Mouse (Mus musculus) heart, postnatal 10 days (tissue): ENCODE results near the gene Mrps27. TPM values are rescaled to one million over a fixed set of nuclear protein-coding genes. Genes with fewer than 3 reads are reported as not detected.

Experiments
- DNase-seq, 2 experiments: peaks; one replicate each; pipeline ENCODE4 v3.0.0; 2021
- intact Hi-C: fragments of 180-260 bp; cut with DNase I; formaldehyde crosslinking; loops from one replicate; pipeline ENCODE4 v1.15.1; 2025
- total RNA-seq, 2 experiments: library from RNA; stranded (reverse); gene quantifications; 2 replicates each; pipeline ENCODE4 v1.2.3; 2021

The Mrps27 gene
- total RNA-seq, 2 experiments from 2014 or later = 43.8 to 47.1 TPM

- DNase-seq = no peak
- intact Hi-C loops = loop anchor here (2.0 kb wide), 1 partner anchor 42 kb away; no protein-coding TSS in a partner anchor
These were observed 72.0 kb downstream of the Mrps27 start for GRCm38 (mm10) chr13:99416601-99417000.

GRCm38 (mm10) chr13:99423581-99423980, 79.0 kb downstream of the Mrps27 start:
- DNase-seq = no peak
- intact Hi-C loops = no loop called here

GRCm38 (mm10) chr13:99433068-99434008, 88.8 kb downstream of the Mrps27 start:
- DNase-seq = no peak
- intact Hi-C loops = no loop called here

DNA sequence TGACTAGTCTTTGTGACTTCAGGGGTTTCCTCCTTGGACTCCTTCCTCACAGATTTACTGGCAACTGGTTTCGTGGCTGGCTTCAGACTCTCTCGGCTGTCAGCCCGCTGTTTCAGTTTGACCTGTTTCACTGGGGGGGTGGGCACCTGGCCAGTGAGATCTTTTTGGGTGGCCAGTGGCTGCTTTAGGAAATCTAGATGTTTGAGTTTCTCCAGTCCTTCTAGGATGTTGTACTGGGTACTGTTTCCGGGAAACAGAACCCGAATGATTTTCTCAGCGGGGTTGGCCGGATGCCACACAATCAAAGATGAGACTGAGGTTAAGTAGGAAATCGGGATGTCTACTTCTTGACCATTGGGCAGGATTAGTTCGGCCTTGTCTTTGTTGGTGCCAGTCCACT, 89.9 kb downstream of the Mrps27 start:
- intact Hi-C loops = no loop called here

GRCm38 (mm10) chr13:99437051-99437450, 92.5 kb downstream of the Mrps27 start:
- DNase-seq = no peak
- intact Hi-C loops = no loop called here

More for the DNA sequence above, 89.9 kb downstream of the Mrps27 start:
- no peak for DNase-seq

DNA sequence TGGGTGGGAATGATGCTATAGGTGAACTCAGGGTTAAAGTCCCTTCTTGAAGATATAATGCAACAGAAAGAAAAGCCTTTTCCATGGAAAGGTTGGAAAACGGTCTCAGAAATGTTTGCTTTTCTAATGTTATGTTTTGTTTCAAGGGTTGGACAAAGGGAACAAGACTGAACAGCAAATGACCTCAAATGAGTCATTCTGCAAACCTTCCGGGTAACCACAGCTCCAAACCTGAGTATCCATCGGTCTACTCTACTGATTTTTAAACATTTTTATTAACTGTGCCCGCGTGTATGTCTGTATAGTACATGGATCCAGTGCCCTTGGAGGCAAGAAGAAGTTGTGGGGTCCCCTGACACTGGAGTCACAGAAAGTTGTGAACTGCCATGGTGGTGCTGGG, 94.8 kb downstream of the Mrps27 start:
- intact Hi-C loops = no loop called here
- no peak for DNase-seq

DNA sequence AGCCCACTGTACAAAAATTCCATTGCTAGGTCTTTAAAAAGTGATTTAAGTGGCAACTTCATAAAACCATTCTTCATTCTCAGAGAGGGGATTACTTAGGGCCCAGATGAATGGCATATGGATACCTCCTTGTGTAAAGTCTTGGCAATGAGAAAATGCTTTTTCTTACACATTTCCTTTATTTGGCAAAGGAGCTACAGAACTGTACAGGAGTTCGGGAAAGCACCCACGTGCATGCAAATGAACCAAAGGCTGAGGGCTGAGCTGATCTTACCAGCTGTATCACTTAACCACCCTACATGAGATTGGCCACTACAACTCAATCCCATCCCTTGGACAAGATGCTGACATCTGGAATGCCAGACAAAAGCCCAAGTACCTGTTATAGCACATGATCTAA, 95.6 kb downstream of the Mrps27 start:
- DNase-seq = no peak
- intact Hi-C loops = no loop called here

DNA sequence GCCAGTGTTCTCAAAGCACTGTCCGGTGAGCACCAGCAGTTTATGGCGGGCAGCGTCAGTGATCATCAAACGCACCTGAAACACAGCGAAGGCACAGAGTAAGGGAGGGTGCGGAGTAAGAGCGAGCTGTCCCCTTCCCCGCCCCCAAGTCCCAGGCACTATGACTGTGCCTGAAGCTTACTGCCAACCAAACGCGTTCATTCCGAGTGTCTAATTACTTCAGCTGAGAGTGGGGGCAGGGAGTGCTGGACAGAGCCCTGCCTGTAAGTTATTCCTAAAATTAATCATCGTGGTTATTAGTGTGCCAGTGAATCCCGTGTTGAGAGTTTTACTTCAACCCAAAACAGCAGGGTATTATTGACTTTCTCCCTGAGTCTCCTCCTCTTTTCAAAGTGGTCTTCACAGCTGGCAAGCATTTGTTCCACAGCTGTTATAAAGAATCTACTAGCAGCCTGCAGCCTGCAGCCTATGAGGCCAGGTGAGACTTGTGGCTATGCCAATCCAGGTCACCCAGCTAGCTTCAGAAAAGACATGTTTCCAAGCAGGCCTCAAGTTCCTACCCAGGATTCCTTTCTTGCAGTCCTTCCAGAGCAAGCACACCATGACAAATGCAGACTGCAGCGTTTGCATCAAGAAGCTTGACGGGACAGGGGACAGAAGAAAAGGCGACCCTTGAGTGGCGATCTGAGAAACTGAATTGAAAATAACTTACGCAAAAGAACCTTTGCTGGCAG, 97.3 kb downstream of the Mrps27 start:
- intact Hi-C loops = no loop called here
- no peak for DNase-seq

GRCm38 (mm10) chr13:99442434-99443249, 98.1 kb downstream of the Mrps27 start:
- intact Hi-C loops = no loop called here

DNA sequence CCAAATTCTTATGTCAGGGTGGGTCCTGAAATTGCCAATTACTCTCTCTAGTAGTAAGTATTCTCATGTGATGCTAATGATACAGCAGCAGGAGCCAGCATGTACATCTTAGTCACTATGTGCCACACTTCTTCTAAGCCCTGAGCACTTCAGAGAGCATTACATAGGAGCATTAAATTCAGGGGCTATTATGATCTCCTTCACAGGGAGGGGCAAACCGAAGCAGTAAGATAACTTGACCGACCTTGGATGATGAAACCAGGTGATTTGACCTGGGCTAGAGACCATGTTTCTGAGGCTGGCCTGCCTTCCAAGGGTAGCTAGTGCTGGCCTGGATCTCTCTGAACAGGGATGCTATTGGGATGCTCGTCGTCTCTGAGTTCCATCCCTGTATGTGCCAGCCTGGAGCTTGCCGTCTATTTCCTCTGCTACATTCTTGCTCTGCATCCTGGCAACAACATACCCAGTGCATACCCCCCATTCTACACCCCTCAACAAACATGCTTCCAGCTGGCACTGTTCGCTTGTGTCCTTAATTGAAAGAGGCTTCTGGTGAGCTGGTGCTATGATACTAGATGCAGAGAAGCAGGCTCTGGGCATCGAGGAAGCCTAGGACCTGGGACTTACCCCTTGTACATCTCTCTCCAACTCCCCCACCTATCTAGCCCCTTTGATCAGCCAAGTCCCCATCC, 99.0 kb downstream of the Mrps27 start:
- intact Hi-C loops = no loop called here

More at GRCm38 (mm10) chr13:99442434-99443249, 98.1 kb downstream of the Mrps27 start:
- DNase-seq = no peak

GRCm38 (mm10) chr13:99444431-99444871, 99.9 kb downstream of the Mrps27 start:
- no peak for DNase-seq
- intact Hi-C loops = no loop called here

More for the DNA sequence above, 99.0 kb downstream of the Mrps27 start:
- no peak for DNase-seq

DNA sequence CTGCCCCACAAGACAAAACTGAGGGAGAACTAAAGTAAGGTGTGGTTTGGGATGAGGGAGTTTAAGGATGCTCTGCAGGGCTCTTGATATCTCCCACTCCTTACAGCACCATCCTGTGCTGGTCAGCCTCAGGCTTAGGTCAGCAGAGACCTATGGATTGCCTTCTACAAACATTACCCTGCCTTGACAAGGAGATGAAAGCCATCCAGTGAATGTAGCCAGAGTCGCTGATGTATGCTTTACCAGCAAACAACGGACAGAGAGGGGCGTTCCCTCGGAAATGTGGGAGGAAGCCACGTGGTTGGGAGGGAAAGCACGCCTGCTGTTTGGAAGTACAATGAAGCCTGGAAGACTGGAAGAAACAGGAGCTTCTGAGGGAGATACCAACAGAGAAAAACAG, 100.3 kb downstream of the Mrps27 start:
- intact Hi-C loops = no loop called here
- peak; percentile 25 to 45 for DNase-seq

- intact Hi-C loops = no loop called here
- DNase-seq = no peak
These were observed 102.4 kb downstream of the Mrps27 start for GRCm38 (mm10) chr13:99447002-99447401.

- DNase-seq = peak; percentile 55 to 57
- intact Hi-C loops = no loop called here
These were observed 103.0 kb downstream of the Mrps27 start for GRCm38 (mm10) chr13:99447403-99448199.

- intact Hi-C loops = no loop called here
- no peak for DNase-seq
These were observed 103.7 kb downstream of the Mrps27 start for GRCm38 (mm10) chr13:99448278-99448677.

DNA sequence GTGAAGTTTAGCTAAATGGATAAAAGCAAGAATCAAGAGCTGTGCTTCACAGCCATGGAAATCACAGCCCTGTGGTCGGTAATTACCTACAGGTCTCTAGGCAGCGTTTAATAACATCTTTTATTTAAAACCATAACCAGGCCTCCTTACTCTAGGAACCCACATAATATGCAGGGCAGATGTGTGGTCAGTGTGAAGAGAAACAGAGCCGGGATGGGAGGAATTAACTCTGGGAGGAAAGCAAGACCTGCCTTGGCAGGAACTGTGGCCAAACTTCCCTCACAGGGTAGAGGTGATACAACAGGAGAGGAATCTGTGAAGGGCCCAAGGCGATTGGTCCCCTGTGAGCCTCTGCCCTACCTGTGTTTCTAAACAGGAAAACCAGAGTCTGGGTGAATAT, 105.0 kb downstream of the Mrps27 start:
- intact Hi-C loops = no loop called here
- DNase-seq = no peak

DNA sequence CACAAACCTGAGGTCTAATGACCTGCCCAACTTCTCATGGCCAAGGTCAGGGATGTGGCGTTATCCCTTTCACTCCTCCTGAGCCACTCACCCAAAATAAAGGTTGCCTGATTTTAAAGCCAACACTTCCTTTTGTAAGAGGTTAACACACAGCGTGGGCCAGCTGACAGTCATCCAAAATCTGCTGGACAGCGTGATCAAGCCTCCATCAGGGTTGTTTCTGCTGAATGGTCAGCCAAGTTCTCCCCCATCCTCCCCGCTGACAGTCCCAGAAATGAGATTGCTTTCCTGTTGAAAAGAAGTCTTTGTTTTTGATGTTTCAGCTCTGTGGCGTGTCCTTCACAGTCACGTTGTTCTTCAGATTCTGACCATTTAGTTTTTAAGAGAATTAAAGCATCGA, 106.2 kb downstream of the Mrps27 start:
- intact Hi-C loops = no loop called here
- DNase-seq = peak; percentile 59 to 61

DNA sequence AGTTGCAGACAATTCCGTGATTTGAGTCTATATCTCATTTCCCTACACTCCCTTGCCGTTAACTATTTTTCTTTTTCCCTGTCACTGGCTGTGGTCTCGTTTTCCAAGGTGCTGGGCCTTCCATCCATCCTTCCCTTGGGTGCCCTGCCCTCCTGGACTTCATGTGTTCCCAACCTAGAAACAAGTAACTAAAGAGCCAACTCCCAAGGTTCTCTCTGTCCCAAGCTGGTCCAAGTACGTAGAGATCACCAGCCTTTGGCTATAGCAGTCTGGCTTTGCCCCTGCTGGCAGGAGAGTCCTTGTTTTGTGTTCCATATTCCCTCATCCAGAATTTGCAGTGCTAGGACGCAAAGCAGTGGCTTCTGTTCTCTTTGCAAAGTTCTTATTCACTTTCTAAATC, 106.7 kb downstream of the Mrps27 start:
- DNase-seq = no peak
- intact Hi-C loops = no loop called here

GRCm38 (mm10) chr13:99452444-99452843, 107.9 kb downstream of the Mrps27 start:
- DNase-seq = no peak
- intact Hi-C loops = no loop called here
